Mouse (Mus musculus): ENCODE measurements around the gene Pan3. TPM values are rescaled to one million over a fixed set of nuclear protein-coding genes. Genes with fewer than 3 reads are reported as not detected.

The Pan3 gene
- 61.1 and 70.0 TPM in 2 replicates for polyA plus RNA-seq (2015; fragmentation: Nextera tagmentation; extraction: Ambion mirVana)

- Histone ChIP-seq H3K4me2 (peak within 1 kb of the TSS; percentile 60), H3K9ac (peak within 1 kb of the TSS; percentile 96), H3K36me3 (no peaks in the 10 kb centered on the region), H3K4me3 (peak within 1 kb of the TSS; percentile 98), H3K27ac (peak within 1 kb of the TSS; percentile 99), H3K27me3 (no peaks in the 10 kb centered on the region), H3K4me1 (peaks cover 27% of the 10 kb centered on the region), H3K9me3 (no peaks in the 10 kb centered on the region)
- under 1% methylated on average over 50 of the region's 51 CpGs for WGBS
- peak; percentile 94 for ATAC-seq (ENCODE audit: borderline replicate concordance, extremely low read depth, low FRiP score, low TSS enrichment)
Measured at GRCm38 (mm10) chr5:147429535-147430305, at the start of gene Pan3. Gene Pan3, plus strand, starts transcription at chr5:147430161.

DNA sequence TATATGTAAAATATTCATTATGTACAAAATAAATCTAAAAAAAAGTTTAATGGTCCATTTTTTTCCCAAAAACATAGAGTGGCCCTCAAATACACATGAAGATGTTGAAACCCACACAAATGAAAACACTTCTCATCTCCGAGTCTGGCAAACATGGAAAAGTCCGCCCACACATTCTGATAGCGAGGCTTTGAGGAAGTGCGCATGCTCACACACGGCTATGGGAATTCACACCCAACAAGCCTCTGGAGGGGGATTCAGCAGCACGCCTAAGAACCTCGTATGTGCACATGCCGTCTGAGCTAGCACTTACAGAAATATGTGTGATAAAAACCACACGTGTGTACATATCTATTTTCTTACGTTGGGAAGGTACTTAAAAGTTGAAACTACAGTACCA, 48.6 kb upstream of the Pan3 start:
- Histone ChIP-seq H3K4me2 (no peak overlapping the region), H3K27me3 (no peaks in the 10 kb centered on the region), H3K4me1 (no peaks in the 10 kb centered on the region), H3K9me3 (no peaks in the 10 kb centered on the region), H3K27ac (no peak overlapping the region), H3K9ac (no peak overlapping the region), H3K36me3 (no peaks in the 10 kb centered on the region), H3K4me3 (no peak overlapping the region)
- no peak for ATAC-seq (ENCODE audit: borderline replicate concordance, extremely low read depth, low FRiP score, low TSS enrichment)
- 81% methylated on average over 10 of the region's 10 CpGs for WGBS

- Histone ChIP-seq H3K9me3 (no peaks in the 10 kb centered on the region), H3K4me3 (no peak overlapping the region), H3K27me3 (no peaks in the 10 kb centered on the region), H3K27ac (no peak overlapping the region), H3K36me3 (no peaks in the 10 kb centered on the region), H3K9ac (no peak overlapping the region), H3K4me2 (no peak overlapping the region), H3K4me1 (no peaks in the 10 kb centered on the region)
- ATAC-seq (ENCODE audit: borderline replicate concordance, extremely low read depth, low FRiP score, low TSS enrichment): no peak
- 71% methylated on average over 13 of the region's 13 CpGs for WGBS
Measured at GRCm38 (mm10) chr5:147386865-147387264, 43.1 kb upstream of the Pan3 start.

GRCm38 (mm10) chr5:147388376-147389008, 41.5 kb upstream of the Pan3 start:
- 69% methylated on average over 9 of the region's 9 CpGs for WGBS

DNA sequence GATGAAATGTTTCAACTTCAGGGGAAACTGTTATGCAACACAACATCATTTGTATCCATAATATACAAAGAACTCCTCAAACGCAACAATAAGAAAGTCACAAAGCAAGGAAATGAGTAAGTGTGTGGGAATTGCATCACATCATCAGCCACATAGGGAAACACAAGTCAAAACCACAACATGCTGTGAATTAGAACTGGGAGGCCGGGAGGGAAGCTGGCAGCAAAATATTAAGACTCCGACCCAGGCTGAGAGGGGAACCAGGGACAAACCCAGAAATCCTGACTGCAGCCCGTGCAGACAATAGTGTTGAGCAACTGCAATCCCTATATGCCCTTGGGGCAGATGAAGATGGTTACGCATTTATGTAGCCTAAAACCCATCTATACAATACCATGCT, 40.9 kb upstream of the Pan3 start:
- no peak overlapping the region for H3K9ac ChIP-seq
- no peak overlapping the region for H3K27ac ChIP-seq
- H3K9me3 ChIP-seq: no peaks in the 10 kb centered on the region
- H3K4me3 ChIP-seq: no peak overlapping the region
- 80% methylated on average over 5 of the region's 5 CpGs for WGBS
- no peaks in the 10 kb centered on the region for H3K4me1 ChIP-seq
- H3K27me3 ChIP-seq: no peaks in the 10 kb centered on the region
- no peaks in the 10 kb centered on the region for H3K36me3 ChIP-seq
- H3K4me2 ChIP-seq: no peak overlapping the region
- no peak for ATAC-seq (ENCODE audit: borderline replicate concordance, extremely low read depth, low FRiP score, low TSS enrichment)

More at GRCm38 (mm10) chr5:147388376-147389008, 41.5 kb upstream of the Pan3 start:
- H3K27me3 ChIP-seq: no peaks in the 10 kb centered on the region
- H3K27ac ChIP-seq: no peak overlapping the region
- H3K9ac ChIP-seq: no peak overlapping the region
- no peaks in the 10 kb centered on the region for H3K4me1 ChIP-seq
- H3K4me2 ChIP-seq: no peak overlapping the region
- H3K4me3 ChIP-seq: no peak overlapping the region
- H3K9me3 ChIP-seq: no peaks in the 10 kb centered on the region
- no peaks in the 10 kb centered on the region for H3K36me3 ChIP-seq
- ATAC-seq (ENCODE audit: borderline replicate concordance, extremely low read depth, low FRiP score, low TSS enrichment): no peak

DNA sequence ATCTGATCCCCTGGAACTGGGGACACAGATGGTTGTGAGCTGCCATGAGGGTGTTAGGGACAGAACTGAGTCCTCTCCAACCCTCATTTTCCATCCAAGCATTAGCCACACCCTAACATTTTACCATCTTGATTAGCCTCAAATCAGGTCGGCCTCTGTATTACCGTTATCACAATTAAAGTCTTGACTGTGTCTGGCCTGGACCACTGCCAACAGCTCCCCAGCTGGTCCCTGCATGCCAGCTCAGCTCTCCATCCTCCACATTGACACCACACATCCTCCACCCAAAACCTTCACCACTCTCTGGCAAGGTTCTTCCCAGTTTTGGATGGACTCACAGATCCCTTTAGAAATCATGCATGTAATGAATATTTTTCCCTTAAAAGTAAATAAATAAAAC, 39.2 kb upstream of the Pan3 start:
- no peak overlapping the region for H3K4me2 ChIP-seq
- 46% methylated on average over 2 of the region's 2 CpGs for WGBS
- no peaks in the 10 kb centered on the region for H3K36me3 ChIP-seq
- no peaks in the 10 kb centered on the region for H3K9me3 ChIP-seq
- H3K27me3 ChIP-seq: no peaks in the 10 kb centered on the region
- H3K4me3 ChIP-seq: no peak overlapping the region
- no peak overlapping the region for H3K9ac ChIP-seq
- H3K4me1 ChIP-seq: no peaks in the 10 kb centered on the region
- H3K27ac ChIP-seq: no peak overlapping the region
- ATAC-seq (ENCODE audit: borderline replicate concordance, extremely low read depth, low FRiP score, low TSS enrichment): no peak

DNA sequence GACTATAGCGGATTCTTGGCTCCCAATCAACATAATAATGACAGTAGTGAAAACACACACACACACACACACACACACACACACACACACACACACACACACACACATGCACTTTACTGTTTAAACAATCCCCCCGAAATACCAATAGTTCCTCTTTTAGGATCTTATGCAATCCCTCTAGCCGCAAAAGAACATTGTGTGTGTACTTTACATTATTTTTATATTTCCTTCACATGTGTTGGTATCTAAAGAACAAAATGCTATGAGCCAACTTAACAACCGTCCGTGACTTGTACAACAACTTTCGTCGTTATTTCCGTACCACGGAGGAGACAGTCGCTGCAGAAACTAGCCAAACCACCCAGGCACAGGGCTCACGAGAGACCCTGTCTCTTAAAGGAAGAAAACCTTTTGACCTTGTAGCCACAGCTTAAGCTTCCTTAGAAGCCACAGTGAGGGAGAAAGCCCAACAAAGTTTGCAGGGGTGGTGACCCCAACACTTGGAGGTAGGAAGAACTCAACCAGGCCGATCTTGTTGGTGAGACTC, 37.2 kb upstream of the Pan3 start:
- WGBS: 68% methylated on average over 12 of the region's 12 CpGs
- H3K9ac ChIP-seq: no peak overlapping the region
- H3K9me3 ChIP-seq: no peaks in the 10 kb centered on the region
- peaks cover 4% of the 10 kb centered on the region; the same call in 1 of the 2 replicates for H3K27me3 ChIP-seq
- H3K4me1 ChIP-seq: no peaks in the 10 kb centered on the region
- H3K27ac ChIP-seq: no peak overlapping the region
- H3K36me3 ChIP-seq: no peaks in the 10 kb centered on the region
- no peak overlapping the region for H3K4me3 ChIP-seq
- no peak overlapping the region for H3K4me2 ChIP-seq
- ATAC-seq (ENCODE audit: borderline replicate concordance, extremely low read depth, low FRiP score, low TSS enrichment): no peak

DNA sequence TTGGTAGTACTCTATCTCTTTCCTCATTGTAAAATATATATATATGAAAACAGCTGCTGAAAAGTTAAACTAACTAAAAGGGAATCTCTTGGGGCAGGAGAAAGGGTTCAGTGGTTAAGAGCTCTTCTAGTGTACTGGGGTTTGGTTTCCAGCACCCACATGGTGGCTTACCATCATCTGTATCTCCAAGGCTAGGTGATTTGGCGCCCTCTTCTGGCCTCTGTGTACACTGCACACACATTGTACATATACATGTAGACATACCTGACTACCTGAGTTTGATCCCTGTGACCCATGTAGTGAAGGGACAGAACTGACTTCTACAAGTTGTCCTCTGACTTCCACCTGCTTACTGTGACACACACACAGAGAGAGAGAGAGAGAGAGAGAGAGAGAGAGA, 34.9 kb upstream of the Pan3 start:
- WGBS: 19% methylated on average over 1 of the region's 1 CpGs
- no peak for ATAC-seq (ENCODE audit: borderline replicate concordance, extremely low read depth, low FRiP score, low TSS enrichment)

DNA sequence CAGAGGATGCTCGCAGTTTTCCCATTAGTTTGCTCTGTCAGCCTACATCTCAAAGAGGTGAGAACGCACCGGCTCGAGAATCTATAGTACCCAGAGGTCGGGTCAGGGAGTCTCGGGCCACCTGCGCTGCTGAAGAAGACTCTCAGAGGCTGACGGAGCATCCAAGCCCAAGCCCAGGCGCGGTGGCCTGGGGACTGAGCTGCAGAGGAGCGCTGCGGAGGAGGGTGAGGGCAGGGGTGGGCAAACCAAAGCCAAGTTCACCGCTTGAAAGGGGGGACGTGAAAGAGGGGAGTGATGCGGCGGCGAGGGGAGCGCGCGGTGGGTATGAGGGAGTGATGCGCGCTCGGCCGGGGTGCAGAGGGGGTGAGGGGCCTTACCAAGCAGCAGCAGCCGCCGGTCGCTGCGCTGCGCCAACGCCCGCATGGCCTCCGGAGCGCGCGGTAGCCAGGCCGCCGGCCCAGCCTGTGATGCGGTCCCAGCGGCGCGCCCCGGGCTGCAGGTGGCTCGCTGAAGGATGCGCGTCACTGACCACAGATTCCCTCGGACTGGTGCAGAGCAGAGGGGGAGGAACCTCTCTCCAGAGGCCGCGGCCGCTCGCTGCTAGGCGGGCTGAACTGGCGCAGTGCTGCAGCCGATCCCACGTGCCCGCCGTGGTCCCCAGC, 30.0 kb upstream of the Pan3 start, which contains the start of gene Flt3:
Flt3 (minus strand) TSS at position 647 of the 662 bp plus-strand sequence.
- Histone ChIP-seq H3K27ac (no peak within 1 kb of the TSS), H3K4me2 (peak within 1 kb of the TSS; percentile 64), H3K4me1 (peaks cover 7% of the 10 kb centered on the region), H3K36me3 (no peaks in the 10 kb centered on the region), H3K27me3 (peaks cover 52% of the 10 kb centered on the region), H3K4me3 (peak within 1 kb of the TSS; percentile 33), H3K9ac (no peak within 1 kb of the TSS), H3K9me3 (no peaks in the 10 kb centered on the region)
- WGBS: 1% methylated on average over 56 of the region's 56 CpGs
- peak; percentile 64; the same call in 1 of the 2 replicates for ATAC-seq (ENCODE audit: borderline replicate concordance, extremely low read depth, low FRiP score, low TSS enrichment)

More for the DNA sequence above, 34.9 kb upstream of the Pan3 start:
- Histone ChIP-seq H3K36me3 (no peaks in the 10 kb centered on the region), H3K27me3 (peaks cover 27% of the 10 kb centered on the region), H3K4me2 (no peak overlapping the region), H3K4me1 (peaks cover 3% of the 10 kb centered on the region), H3K27ac (no peak overlapping the region), H3K9me3 (no peaks in the 10 kb centered on the region), H3K4me3 (no peak overlapping the region), H3K9ac (no peak overlapping the region)

GRCm38 (mm10) chr5:147400505-147400979, 29.4 kb upstream of the Pan3 start:
- Histone ChIP-seq H3K4me2 (peak overlapping the region; percentile 64), H3K9ac (no peak overlapping the region), H3K9me3 (no peaks in the 10 kb centered on the region), H3K4me1 (peaks cover 7% of the 10 kb centered on the region), H3K4me3 (peak overlapping the region; percentile 33), H3K27ac (no peak overlapping the region), H3K36me3 (no peaks in the 10 kb centered on the region), H3K27me3 (peaks cover 52% of the 10 kb centered on the region)
- ATAC-seq (ENCODE audit: borderline replicate concordance, extremely low read depth, low FRiP score, low TSS enrichment): no peak
- 2% methylated on average over 17 of the region's 17 CpGs for WGBS

DNA sequence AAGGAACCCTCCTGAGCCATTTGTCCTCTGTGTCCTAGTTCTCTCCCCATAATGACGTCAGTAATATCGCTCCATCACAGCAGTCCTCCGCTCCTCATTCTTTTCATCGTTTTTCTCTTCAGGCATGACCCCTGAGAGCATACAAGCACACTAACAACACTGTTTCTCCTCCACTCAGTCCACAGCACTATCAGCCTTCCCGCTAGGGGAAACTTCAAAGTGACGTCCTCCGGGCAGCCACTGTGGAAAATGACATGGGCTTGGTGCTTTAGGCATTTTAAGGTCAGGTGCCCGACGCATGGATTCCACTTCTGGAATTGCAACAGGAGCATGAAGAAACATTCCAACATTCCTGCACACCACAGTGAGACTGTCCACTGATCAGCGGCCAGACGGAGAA, 28.9 kb upstream of the Pan3 start:
- Histone ChIP-seq H3K4me1 (peaks cover 7% of the 10 kb centered on the region), H3K27ac (no peak overlapping the region), H3K9ac (no peak overlapping the region), H3K4me2 (no peak overlapping the region), H3K27me3 (peaks cover 52% of the 10 kb centered on the region), H3K9me3 (no peaks in the 10 kb centered on the region), H3K4me3 (no peak overlapping the region), H3K36me3 (no peaks in the 10 kb centered on the region)
- no peak for ATAC-seq (ENCODE audit: borderline replicate concordance, extremely low read depth, low FRiP score, low TSS enrichment)
- 15% methylated on average over 11 of the region's 11 CpGs for WGBS
